Mouse (Mus musculus): ENCODE results near the gene Tgm2.

DNA sequence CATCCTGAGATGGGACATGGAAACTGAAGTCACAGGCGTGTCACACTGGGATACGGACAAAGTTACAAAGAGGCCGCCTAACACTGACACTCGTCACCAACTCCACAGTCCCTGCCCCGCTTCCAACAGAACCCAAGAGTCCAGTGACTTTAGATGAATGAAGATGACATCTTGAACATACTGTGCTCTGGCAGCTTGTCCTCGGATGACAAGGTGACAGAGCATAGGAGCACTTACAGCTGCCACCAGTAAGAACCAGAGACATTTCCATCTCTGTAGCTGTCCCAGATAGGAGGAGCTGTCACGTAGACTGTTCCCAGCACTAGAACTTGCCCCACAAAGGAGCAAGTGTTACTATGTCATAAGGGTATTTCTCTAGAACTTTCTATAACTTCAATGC is 18.4 kb downstream of the Tgm2 start:
- TF ChIP-seq CTCF (IDR thresholded peaks at IDR 0.05; ENCODE audit: insufficient read depth, low read depth, low read length) (no peak), POLR2A (IDR thresholded peaks at IDR 0.05; ENCODE audit: insufficient read depth, low read depth, low read length) (no peak)

All from olfactory bulb, adult 2 months (tissue).